Mouse (Mus musculus) intestine, embryonic 15.5 days (tissue): ENCODE measurements around the gene Ces4a. TPM values are rescaled to one million over a fixed set of nuclear protein-coding genes. Genes with fewer than 3 reads are reported as not detected.
"Not testable (repeated sequence)": the region's sequence is repeated elsewhere in the genome, so short reads cannot be mapped to it uniquely, and the experiment has no call there.

Source experiments
- ATAC-seq: fragments of 200-750 bp; cut with Nextera tagmentation; 2 replicates; pipeline ENCODE4 v1.8.0; 2017; ENCODE audit warnings: moderate TSS enrichment, moderate library complexity
- H3K27ac ChIP-seq: fragments of 300-500 bp; sonication (generic); 2 replicates; pipeline ENCODE4 v1.5.1; 2015; ENCODE audit warnings: mild to moderate bottlenecking, inconsistent platforms
- H3K27me3 ChIP-seq: fragments of 300-500 bp; sonication (generic); replicated peaks from 2 replicates; pipeline ENCODE4 v1.6.1; 2015; ENCODE audit warnings: inconsistent platforms
- H3K36me3 ChIP-seq: fragments of 300-500 bp; sonication (generic); 2 replicates; pipeline ENCODE4 v1.6.1; 2015; ENCODE audit warnings: inconsistent platforms
- H3K4me1 ChIP-seq: fragments of 300-500 bp; sonication (generic); replicated peaks from 2 replicates; pipeline ENCODE4 v1.6.1; 2015; ENCODE audit warnings: inconsistent platforms
- H3K4me2 ChIP-seq: fragments of 300-500 bp; sonication (generic); replicated peaks from 2 replicates; pipeline ENCODE4 v1.6.1; 2015; ENCODE audit warnings: mild to moderate bottlenecking, inconsistent platforms
- H3K4me3 ChIP-seq: fragments of 300-500 bp; sonication (generic); replicated peaks from 2 replicates; pipeline ENCODE4 v1.5.1; 2015; ENCODE audit warnings: inconsistent platforms
- H3K9ac ChIP-seq: fragments of 300-500 bp; sonication (generic); 2 replicates; pipeline ENCODE4 v1.6.1; 2015; ENCODE audit warnings: inconsistent platforms
- H3K9me3 ChIP-seq: fragments of 300-500 bp; sonication (generic); 2 replicates; pipeline ENCODE4 v1.6.1; 2016; ENCODE audit warnings: inconsistent platforms
- whole genome bisulfite sequencing: fragments of 180-500 bp; shearing (Covaris S2); methylation state at CpG from one replicate; pipeline ENCODE4 v1.1.7; 2015; 5-methylcytosine and 5-hydroxymethylcytosine counted together
- polyA plus RNA-seq: library from polyadenylated mRNA; unstranded; fragments of >200 nt; fragmentation: Nextera tagmentation; extraction: Ambion mirVana; gene quantifications from 2 replicates; pipeline ENCODE4 v1.2.1, GENCODE M21; 2015

The Ces4a gene
- polyA plus RNA-seq, 1 experiment from 2014 or later = not detected

DNA sequence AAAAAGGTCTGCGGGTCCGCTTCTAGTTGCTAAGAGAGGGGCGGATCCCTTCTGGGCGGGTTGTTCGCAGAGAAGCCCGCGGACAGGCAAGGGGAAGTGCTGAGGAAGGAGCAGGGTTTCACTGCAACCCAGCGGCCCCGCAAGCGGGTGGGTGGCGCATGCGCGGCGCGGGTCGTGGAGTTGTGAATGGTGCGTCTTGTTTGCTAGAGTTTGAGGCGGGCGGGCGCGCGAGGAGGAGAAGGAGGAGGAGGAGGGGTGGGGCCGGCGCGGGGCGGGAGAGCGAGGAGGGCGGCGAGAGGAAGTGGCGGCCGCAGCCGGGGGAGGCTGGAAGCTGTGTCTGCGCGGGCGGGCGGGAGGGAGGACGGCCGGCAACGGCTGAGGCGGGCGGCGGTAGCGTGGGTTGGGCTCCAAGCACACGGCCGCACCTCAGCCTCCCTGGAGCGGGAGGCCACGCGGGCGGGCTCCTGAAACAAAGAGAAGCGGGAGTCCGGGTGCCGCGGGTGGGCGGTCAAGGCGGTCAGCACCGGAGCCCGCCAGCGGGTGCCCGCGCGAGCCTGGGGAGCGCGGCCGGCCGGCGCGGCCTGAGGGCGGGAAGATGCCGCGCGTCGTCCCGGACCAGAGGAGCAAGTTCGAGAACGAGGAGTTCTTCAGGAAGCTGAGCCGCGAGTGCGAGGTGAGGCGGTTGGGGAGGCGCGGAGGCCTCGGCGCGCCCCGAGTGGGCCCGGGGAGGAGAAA, 38.9 kb downstream of the Ces4a start, which contains the start of gene Cbfb:
Gene Cbfb, plus strand, starts transcription at position 294 of the 735 bp plus-strand sequence.
- H3K27me3 ChIP-seq = no peaks in the 10 kb centered on the region
- no peaks in the 10 kb centered on the region for H3K36me3 ChIP-seq
- H3K27ac ChIP-seq = peak within 1 kb of the TSS; percentile 99
- ATAC-seq = peak; percentile 95
- peak within 1 kb of the TSS; percentile 64 for H3K4me2 ChIP-seq
- peak within 1 kb of the TSS; percentile 95 for H3K9ac ChIP-seq
- no peaks in the 10 kb centered on the region for H3K9me3 ChIP-seq
- WGBS = under 1% methylated on average over 69 of the region's 86 CpGs
- peak within 1 kb of the TSS; percentile 89 for H3K4me3 ChIP-seq
- H3K4me1 ChIP-seq = peaks cover 2% of the 10 kb centered on the region; the same call in 1 of the 2 replicates

DNA sequence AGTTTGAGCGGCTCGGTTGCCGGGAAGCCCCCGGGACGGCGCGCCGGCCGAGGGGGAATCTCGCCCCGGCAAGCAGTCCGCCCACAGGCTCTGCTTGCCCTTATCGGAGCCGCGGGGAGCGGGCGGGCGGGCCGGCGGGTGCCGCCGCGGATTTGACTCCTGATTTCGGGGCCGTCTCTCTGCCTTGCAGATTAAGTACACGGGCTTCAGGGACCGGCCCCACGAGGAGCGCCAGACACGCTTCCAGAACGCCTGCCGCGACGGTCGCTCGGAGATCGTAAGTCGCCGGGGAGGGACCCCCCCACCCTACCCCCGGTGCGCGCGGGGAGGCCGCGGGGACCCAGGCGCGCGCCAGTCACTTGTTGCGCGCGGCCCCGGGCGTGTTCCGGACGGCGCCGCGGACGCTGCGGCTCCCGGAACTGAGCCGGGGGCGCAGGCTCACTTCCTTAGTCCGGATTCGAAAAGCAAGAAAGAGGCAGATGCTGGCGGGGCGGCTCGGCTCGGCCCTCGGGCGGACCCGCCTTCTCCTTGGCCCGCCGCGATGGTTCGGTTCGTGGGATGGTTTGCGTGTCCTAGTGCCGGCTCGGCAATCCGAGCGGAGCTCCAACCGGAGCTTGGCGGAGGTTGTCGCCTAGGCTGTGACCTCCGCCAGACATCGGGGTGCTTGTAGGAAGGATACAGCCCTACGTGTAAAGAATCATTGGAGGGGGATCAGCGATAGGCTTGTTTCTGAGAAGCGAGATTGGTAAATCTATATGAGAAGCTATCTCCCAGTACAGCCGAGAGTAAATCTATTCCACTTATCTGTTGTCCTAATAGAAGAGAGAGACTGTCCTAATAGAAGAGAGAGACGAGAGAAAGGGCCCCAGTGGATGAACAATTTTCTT, 39.8 kb downstream of the Ces4a start:
- Histone ChIP-seq H3K27ac (peak overlapping the region; percentile 99), H3K4me1 (peaks cover 2% of the 10 kb centered on the region; the same call in 1 of the 2 replicates), H3K27me3 (no peaks in the 10 kb centered on the region), H3K36me3 (no peaks in the 10 kb centered on the region), H3K4me2 (peak overlapping the region; percentile 64), H3K9me3 (no peaks in the 10 kb centered on the region), H3K4me3 (peak overlapping the region; percentile 89), H3K9ac (peak overlapping the region; percentile 95)
- ATAC-seq = peak; percentile 57
- under 1% methylated on average over 92 of the region's 92 CpGs for WGBS

DNA sequence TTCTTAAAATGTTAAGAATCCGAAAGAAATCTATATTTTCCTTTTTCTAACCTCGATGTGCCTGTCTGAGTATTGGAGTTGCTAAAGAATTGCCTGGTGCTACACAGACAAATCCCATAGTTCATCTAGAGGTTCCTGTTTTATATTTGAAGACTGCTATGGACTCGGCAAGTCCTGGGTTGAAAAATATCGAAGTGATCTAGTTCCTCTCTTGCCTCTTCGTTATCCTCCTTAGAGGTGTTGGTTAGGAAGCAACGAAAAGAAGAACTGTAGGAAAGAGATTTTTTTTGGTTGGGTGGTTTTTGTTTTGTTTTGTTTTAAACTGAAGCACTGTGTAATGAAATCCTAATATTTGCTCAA, 40.4 kb downstream of the Ces4a start:
- Histone ChIP-seq H3K9me3 (no peaks in the 10 kb centered on the region), H3K4me2 (peak overlapping the region; percentile 64), H3K4me3 (peak overlapping the region; percentile 89), H3K9ac (peak overlapping the region; percentile 95), H3K27ac (no peak overlapping the region), H3K27me3 (no peaks in the 10 kb centered on the region), H3K36me3 (no peaks in the 10 kb centered on the region), H3K4me1 (peaks cover 2% of the 10 kb centered on the region; the same call in 1 of the 2 replicates)
- no peak for ATAC-seq
- WGBS = 15% methylated on average over 6 of the region's 6 CpGs

DNA sequence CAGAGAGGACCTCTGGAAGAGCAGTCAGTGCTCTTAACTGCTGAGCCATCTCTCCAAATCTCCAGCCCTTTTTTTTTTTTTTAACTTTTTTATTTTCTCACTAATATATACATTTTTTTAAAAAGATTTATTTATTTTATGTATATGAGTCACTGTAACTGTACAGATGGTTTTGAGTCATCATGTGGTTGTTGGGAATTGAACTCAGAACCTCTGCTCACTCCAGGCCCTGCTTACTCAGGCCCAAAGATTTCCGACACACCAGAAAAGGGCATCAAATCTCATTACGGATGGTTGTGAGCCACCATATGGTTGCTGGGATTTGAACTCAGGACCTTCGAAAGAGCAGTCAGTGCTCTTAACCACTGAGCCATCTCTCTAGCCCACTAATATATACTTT, 43.7 kb downstream of the Ces4a start:
- not testable (repeated sequence) for H3K4me3 ChIP-seq, ATAC-seq, H3K9me3 ChIP-seq, H3K36me3 ChIP-seq, H3K4me1 ChIP-seq, H3K4me2 ChIP-seq, H3K9ac ChIP-seq, H3K27me3 ChIP-seq, H3K27ac ChIP-seq
- WGBS = 96% methylated on average over 3 of the region's 3 CpGs

DNA sequence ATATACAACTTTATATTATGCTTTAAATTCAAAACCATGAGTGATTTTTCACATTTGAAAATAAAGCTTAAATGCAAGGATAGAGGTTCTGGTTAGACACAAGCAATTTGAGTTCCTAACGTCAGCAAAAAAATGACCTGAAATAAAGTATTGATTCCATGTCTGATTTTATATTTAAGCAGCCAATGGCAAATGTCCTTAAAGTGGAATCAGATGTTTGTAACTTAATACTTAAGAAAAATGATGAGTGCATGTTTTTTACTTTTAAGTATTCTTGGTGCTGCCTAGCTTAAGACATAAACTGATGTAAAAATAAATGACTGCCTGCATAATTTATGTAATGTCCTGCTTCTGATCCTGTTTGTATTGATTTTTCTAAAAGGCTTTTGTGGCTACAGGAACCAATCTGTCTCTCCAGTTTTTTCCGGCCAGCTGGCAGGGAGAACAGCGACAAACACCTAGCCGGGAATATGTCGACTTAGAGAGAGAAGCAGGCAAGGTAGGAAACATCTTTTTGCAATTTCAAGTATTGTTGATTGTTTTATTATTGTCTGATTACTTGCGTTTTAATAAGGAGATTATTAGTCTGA, 46.7 kb downstream of the Ces4a start:
- H3K27ac ChIP-seq = no peak overlapping the region
- ATAC-seq = no peak
- no peaks in the 10 kb centered on the region for H3K4me1 ChIP-seq
- no peak overlapping the region for H3K4me2 ChIP-seq
- H3K36me3 ChIP-seq = no peaks in the 10 kb centered on the region
- no peaks in the 10 kb centered on the region for H3K27me3 ChIP-seq
- no peak overlapping the region for H3K9ac ChIP-seq
- no peaks in the 10 kb centered on the region for H3K9me3 ChIP-seq
- 84% methylated on average over 6 of the region's 6 CpGs for WGBS
- no peak overlapping the region for H3K4me3 ChIP-seq

DNA sequence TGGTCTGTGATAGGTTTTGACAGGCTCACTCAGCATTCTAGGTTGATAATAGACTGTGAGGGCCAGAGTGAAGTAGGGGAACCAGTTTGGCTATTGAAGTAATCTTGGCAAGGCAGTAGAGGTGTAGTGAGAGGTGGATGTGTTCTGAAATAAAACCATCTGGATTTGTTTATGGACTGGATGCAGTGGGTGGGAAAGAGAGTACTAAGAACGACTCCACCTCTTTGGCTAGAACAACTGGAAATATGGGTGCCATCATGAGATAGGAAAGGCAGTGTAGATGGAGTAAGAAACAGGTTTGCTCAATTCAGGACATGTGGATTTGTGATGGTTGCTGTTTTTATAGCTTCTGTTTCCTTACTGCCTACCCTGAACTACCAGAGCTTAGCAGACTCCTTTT, 50.6 kb downstream of the Ces4a start:
- H3K27me3 ChIP-seq = no peaks in the 10 kb centered on the region
- H3K9ac ChIP-seq = no peak overlapping the region
- H3K36me3 ChIP-seq = no peaks in the 10 kb centered on the region; the same call in 1 of the 2 replicates
- no peak for ATAC-seq
- no peak overlapping the region for H3K27ac ChIP-seq
- no peak overlapping the region for H3K4me2 ChIP-seq
- no peak overlapping the region for H3K4me3 ChIP-seq
- no peaks in the 10 kb centered on the region for H3K9me3 ChIP-seq
- no peaks in the 10 kb centered on the region for H3K4me1 ChIP-seq
- 81% methylated on average over 1 of the region's 1 CpGs for WGBS

DNA sequence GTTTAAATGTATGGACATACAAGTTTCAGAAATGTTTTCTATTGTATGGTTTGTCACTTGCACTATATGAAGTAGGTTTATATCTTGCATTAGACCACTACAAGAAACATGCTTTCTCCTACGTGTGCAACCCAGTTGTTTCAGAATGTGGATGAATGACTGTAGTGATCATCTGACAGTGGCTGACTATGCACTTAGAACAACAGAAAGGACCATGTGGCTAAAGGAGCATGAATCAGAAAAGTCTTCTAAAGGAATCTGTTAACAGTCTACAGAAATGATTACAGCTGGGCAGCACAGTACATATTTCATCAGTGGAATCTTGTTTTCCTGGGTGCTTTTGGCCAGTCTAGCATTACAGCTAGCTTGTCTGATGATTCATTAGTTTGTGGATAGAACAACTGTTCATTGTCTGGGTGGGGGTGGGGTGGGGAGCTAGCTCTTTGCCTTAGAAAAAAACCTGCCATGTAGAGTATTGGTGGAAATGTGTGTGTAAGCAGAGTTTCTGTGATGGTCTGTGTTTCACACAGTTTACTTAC, 54.9 kb downstream of the Ces4a start:
- H3K27ac ChIP-seq = no peak overlapping the region
- no peak overlapping the region for H3K9ac ChIP-seq
- H3K4me1 ChIP-seq = no peaks in the 10 kb centered on the region
- no peak for ATAC-seq
- H3K9me3 ChIP-seq = no peaks in the 10 kb centered on the region
- no peaks in the 10 kb centered on the region; the same call in 1 of the 2 replicates for H3K36me3 ChIP-seq
- H3K4me2 ChIP-seq = no peak overlapping the region
- H3K4me3 ChIP-seq = no peak overlapping the region
- no peaks in the 10 kb centered on the region for H3K27me3 ChIP-seq
- WGBS = 49% methylated on average over 1 of the region's 1 CpGs

DNA sequence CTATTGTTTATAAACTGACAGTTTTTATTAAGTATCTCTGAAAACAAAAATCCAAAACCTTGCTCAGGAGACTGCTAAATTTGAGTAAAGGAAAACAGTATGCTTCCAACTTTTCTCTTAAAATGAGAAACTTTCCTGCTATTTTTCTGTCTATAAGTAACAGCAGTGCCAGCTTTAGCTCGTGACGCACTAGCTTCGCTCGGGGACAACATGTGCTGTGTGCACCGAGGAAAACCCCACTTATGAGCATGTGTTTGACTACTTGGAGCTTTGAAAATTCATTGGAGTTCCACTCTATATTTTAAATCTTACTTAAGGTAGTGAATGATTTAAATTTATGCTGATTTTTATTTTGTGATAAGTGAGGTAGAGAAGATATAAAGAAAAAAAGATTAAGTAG, 60.6 kb downstream of the Ces4a start:
- H3K27me3 ChIP-seq = no peaks in the 10 kb centered on the region
- WGBS = 92% methylated on average over 5 of the region's 5 CpGs
- ATAC-seq = no peak
- no peak overlapping the region for H3K4me3 ChIP-seq
- no peak overlapping the region for H3K9ac ChIP-seq
- no peak overlapping the region for H3K27ac ChIP-seq
- H3K36me3 ChIP-seq = peaks cover 18% of the 10 kb centered on the region; the same call in 1 of the 2 replicates
- no peaks in the 10 kb centered on the region for H3K9me3 ChIP-seq
- H3K4me2 ChIP-seq = no peak overlapping the region
- H3K4me1 ChIP-seq = no peaks in the 10 kb centered on the region

Other genes with a start within 250 kb of the Ces4a start
- 25.4 and 34.4 TPM in 2 replicates for gene Ces2e, start 205.5 kb upstream of the Ces4a start, polyA plus RNA-seq
- gene Ces2f, start 184.4 kb upstream of the Ces4a start, polyA plus RNA-seq = not detected in 2 replicates
- gene Ces2g, start 170.1 kb upstream of the Ces4a start, polyA plus RNA-seq = 0.54 and 0.82 TPM in 2 replicates
- gene Ces2h, start 130.9 kb upstream of the Ces4a start, polyA plus RNA-seq = not detected in 2 replicates
- not detected in 2 replicates for gene Ces3a, start 83.2 kb upstream of the Ces4a start, polyA plus RNA-seq
- gene Ces3b, start 48.0 kb upstream of the Ces4a start, polyA plus RNA-seq = not detected in 2 replicates
- gene Cbfb, start 38.9 kb downstream of the Ces4a start, polyA plus RNA-seq = 38.8 and 47.1 TPM in 2 replicates
- gene D230025D16Rik, start 93.3 kb downstream of the Ces4a start, polyA plus RNA-seq = 20.6 and 21.8 TPM in 2 replicates
- 18.8 and 19.5 TPM in 2 replicates for gene B3gnt9, start 123.4 kb downstream of the Ces4a start, polyA plus RNA-seq
- 36.7 and 39.2 TPM in 2 replicates for gene Tradd, start 132.8 kb downstream of the Ces4a start, polyA plus RNA-seq
- gene Fbxl8, start 132.8 kb downstream of the Ces4a start, polyA plus RNA-seq = 4.4 and 5.0 TPM in 2 replicates
- 0.10 and 0.11 TPM in 2 replicates for gene Hsf4, start 138.0 kb downstream of the Ces4a start, polyA plus RNA-seq
- gene Nol3, start 144.3 kb downstream of the Ces4a start, polyA plus RNA-seq = 1.0 and 1.2 TPM in 2 replicates
- 8.3 and 8.6 TPM in 2 replicates for gene 4931428F04Rik, start 158.1 kb downstream of the Ces4a start, polyA plus RNA-seq
- gene Exoc3l, start 164.3 kb downstream of the Ces4a start, polyA plus RNA-seq = 8.0 and 8.7 TPM in 2 replicates
- gene E2f4, start 165.9 kb downstream of the Ces4a start, polyA plus RNA-seq = 84.9 and 90.4 TPM in 2 replicates
- gene Elmo3, start 173.8 kb downstream of the Ces4a start, polyA plus RNA-seq = 18.3 and 21.2 TPM in 2 replicates
- 1.3 and 2.3 TPM in 2 replicates for gene Lrrc29, start 194.5 kb downstream of the Ces4a start, polyA plus RNA-seq
- gene Tmem208, start 194.6 kb downstream of the Ces4a start, polyA plus RNA-seq = 128 and 151 TPM in 2 replicates
- gene Fhod1, start 216.2 kb downstream of the Ces4a start, polyA plus RNA-seq = 1.3 and 1.9 TPM in 2 replicates
- 1.4 and 1.7 TPM in 2 replicates for gene Slc9a5, start 217.0 kb downstream of the Ces4a start, polyA plus RNA-seq
- 0.10 and 0.27 TPM in 2 replicates for gene Plekhg4, start 241.5 kb downstream of the Ces4a start, polyA plus RNA-seq